Mouse (Mus musculus) stomach, postnatal 0 days (tissue): ENCODE results near the gene Sorcs3.

Source experiments
- CTCF ChIP-seq: IDR thresholded peaks from 2 replicates; pipeline ENCODE4 v1.5.1; 2016; ENCODE audit warnings: antibody characterized with exemption, low read depth, mild to moderate bottlenecking, moderate library complexity
- EP300 ChIP-seq: optimal IDR thresholded peaks from 2 replicates; pipeline ENCODE3; 2016; ENCODE audit warnings: antibody characterized with exemption

- TF ChIP-seq CTCF (no peak), EP300 (no peak)
Measured at GRCm38 (mm10) chr19:48282250-48282649, 76.4 kb downstream of the Sorcs3 start.
